Mouse (Mus musculus): ENCODE results near the gene Tnrc6a.
"Not testable (repeated sequence)": the region's sequence is repeated elsewhere in the genome, so short reads cannot be mapped to it uniquely, and the experiment has no call there.

The Tnrc6a gene

GRCm38 (mm10) chr7:123123665-123124298 lies at the start of gene Tnrc6a:
Tnrc6a (plus strand) TSS chr7:123123885.
- in situ Hi-C loops (cut with MboI, MseI): no loop called here

GRCm38 (mm10) chr7:123082236-123082635 lies 41.4 kb upstream of the Tnrc6a start:
- in situ Hi-C loops (cut with MboI, MseI): no loop called here

GRCm38 (mm10) chr7:123083441-123084123 lies 40.1 kb upstream of the Tnrc6a start:
- in situ Hi-C loops (cut with MboI, MseI): no loop called here

DNA sequence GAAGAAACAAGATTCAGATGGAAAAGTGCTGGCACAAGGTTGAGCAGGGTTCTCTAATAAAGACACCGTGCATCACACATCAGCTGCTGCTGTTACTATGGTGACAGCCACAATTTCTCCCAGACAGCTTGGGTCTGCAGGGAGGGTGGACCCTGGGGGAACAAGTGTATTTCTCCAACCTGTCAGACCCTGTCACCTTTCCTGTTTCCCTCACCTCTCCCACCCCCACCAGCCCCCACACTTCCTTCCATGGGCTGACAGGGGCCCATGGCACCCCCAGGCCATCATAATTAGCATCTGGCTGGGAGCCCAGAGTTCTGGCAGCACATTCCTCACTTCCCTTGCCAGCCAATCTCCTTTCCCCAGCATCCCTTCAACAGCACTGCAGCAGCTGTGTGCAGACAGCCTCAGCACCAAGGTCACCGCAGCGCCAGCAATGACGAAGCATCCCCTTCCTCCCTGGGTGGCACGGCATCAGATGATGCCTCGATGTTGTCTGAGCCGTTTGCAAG lies 39.4 kb upstream of the Tnrc6a start:
- in situ Hi-C loops (cut with MboI, MseI): no loop called here

DNA sequence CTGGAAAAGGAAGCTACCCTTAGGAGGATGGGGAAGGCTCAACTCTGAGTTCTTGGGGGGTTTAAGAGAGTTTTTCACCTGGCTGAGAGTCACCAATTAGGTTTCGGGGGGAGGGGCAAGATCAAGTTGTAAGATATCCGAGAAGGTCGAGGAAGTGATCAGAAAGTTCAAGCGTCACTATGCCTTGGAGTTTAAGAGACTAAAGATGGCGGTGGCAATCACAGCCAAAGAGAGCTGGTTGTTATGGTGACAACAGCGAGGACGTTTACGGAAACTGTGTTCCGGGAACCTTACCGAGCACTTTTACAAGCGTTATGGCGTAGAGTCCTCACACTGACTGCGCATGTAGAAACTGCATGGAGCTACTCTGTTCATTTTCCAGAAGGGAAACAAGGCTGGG lies 39.0 kb upstream of the Tnrc6a start:
- in situ Hi-C loops (cut with MboI, MseI): no loop called here

DNA sequence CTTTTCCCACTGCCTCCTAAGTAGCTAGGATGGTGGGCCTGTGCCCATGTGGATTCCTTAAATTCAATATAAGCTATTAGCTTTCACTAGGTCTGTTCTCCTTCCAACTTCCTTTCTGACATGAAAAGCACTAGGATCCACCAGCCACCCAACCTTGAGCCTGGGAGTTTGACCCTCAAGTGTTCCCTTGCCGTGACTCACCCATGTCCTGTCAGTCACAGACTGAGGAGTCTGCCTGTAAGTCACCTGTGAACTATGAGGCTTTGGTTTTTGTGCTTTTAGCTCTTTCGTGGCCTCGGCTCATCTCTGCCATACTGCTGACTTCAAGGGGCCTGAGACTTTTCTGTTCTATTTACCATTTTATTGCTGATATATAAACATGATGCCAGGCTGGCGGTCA lies 34.8 kb upstream of the Tnrc6a start:
- in situ Hi-C loops (cut with MboI, MseI): no loop called here

GRCm38 (mm10) chr7:123096344-123097120 lies 27.2 kb upstream of the Tnrc6a start:
- in situ Hi-C loops (cut with MboI, MseI): no loop called here

GRCm38 (mm10) chr7:123097891-123098750 lies 25.6 kb upstream of the Tnrc6a start:
- in situ Hi-C loops (cut with MboI, MseI): no loop called here

GRCm38 (mm10) chr7:123101295-123101694 lies 22.4 kb upstream of the Tnrc6a start:
- in situ Hi-C loops (cut with MboI, MseI): no loop called here

GRCm38 (mm10) chr7:123105381-123105780 lies 18.3 kb upstream of the Tnrc6a start:
- in situ Hi-C loops (cut with MboI, MseI): not testable (repeated sequence)

DNA sequence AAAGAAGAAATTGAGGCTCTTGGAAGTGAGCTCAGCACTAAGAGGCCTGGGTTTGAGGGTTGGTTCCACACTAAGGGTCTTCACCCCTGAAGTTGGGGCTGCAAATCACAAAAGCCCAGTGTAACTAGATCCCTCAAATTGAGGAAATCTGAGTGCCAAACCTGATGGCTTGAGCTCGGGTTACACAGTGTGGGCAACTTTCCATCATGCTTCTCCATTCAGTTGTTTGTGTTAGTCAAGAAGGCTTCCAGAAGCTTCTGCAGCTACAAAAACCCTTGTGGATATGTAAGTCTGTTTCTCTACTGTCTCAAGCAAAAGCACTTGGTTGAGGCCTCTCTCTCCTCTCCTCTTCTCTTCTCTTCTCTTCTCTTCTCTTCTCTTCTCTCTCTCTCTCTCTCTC lies 17.8 kb upstream of the Tnrc6a start:
- in situ Hi-C loops (cut with MboI, MseI): no loop called here

GRCm38 (mm10) chr7:123106326-123106725 lies 17.4 kb upstream of the Tnrc6a start:
- in situ Hi-C loops (cut with MboI, MseI): no loop called here

GRCm38 (mm10) chr7:123108058-123109055 lies 15.3 kb upstream of the Tnrc6a start:
- in situ Hi-C loops (cut with MboI, MseI): no loop called here

- in situ Hi-C loops (cut with MboI, MseI): no loop called here
Observed at GRCm38 (mm10) chr7:123109361-123110000, 14.2 kb upstream of the Tnrc6a start.

- in situ Hi-C loops (cut with MboI, MseI): no loop called here
Observed at GRCm38 (mm10) chr7:123110135-123110534, 13.6 kb upstream of the Tnrc6a start.

DNA sequence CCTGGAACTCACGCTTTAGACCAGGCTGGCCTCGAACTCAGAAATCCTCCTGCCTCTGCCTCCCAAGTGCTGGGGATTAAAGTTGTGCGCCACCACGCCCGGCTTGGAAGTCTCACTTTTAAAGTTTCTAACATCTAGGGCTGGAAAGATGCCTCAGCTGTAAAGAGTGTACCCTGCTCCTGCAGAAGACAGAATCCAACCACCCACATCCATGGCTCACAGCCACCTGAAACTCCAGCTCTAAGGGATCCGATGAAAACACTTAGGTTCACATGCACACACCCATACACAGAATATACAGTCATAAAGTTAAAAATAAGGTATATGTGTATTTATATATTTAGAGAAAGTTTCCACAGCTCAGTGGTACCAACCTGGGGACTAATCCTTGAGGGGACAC lies 10.1 kb upstream of the Tnrc6a start:
- in situ Hi-C loops (cut with MboI, MseI): no loop called here

- in situ Hi-C loops (cut with MboI, MseI): no loop called here
Observed at GRCm38 (mm10) chr7:123116799-123117198, 6.9 kb upstream of the Tnrc6a start.

DNA sequence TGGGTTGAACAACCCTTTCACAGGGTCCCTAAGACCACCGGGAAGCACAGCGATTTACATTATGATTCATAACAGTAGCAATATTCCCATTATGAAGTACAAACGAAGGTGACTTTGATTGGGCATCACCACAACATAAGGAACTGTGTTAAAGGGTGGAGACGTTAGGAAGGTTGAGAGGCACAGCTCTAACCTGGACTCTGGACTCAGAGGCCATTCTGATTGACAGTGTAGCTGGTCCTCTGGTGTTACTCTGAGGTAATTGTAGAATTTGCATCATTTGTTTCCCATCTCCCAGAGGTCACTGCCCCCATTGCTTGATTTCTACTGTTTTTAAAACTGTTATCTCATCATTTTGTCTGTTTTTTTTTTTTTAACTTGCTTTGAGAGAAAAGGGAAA lies 6.5 kb upstream of the Tnrc6a start:
- in situ Hi-C loops (cut with MboI, MseI): no loop called here

DNA sequence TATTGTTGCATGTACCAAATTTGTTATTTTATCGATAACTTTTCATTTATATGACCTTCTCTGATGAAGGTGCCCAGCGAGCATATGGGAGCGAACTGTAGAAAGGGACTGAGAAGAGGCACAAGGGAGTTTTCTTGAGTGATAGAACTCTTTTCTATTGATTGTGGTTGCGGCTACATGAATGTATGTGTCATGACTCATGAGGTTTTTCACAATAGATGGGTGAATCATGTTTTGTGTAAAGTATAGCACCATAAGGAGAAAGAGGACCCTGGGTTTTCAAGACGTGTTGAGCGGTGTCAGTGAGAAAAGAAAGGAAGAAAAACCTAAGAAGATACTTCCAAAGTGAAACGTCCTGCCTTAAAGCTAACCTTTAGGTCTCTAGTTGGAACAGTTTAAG lies 3.2 kb upstream of the Tnrc6a start:
- in situ Hi-C loops (cut with MboI, MseI): no loop called here

GRCm38 (mm10) chr7:123124299-123124716 lies 623 bp downstream of the Tnrc6a start:
- in situ Hi-C loops (cut with MboI, MseI): no loop called here
